Mouse (Mus musculus) E14TG2a.4 (cell line): ENCODE measurements around the gene Timeless.

Experiments
- H3K27me3 ChIP-seq: 2 replicates; pipeline ENCODE4 v1.6.1; 2014; ENCODE audit warnings: low read length, control low read depth; ENCODE audit not compliant: insufficient read depth
- H3K36me3 ChIP-seq: 2 replicates; pipeline ENCODE4 v1.6.1; 2014; ENCODE audit warnings: low read length, control low read depth; ENCODE audit not compliant: insufficient read depth
- H3K4me1 ChIP-seq: replicated peaks from 2 replicates; pipeline ENCODE4 v1.6.1; 2014; ENCODE audit warnings: low read depth, low read length, control low read depth
- H3K4me3 ChIP-seq: replicated peaks from 2 replicates; pipeline ENCODE4 v1.5.1; 2014; ENCODE audit warnings: mild to moderate bottlenecking, low read length
- H3K9me3 ChIP-seq: 2 replicates; pipeline ENCODE4 v1.6.1; 2014; ENCODE audit warnings: low read length, control low read depth
- CTCF ChIP-seq: conservative IDR thresholded peaks from 2 replicates; pipeline ENCODE4 v1.5.1; 2014; ENCODE audit warnings: low read length
- NANOG ChIP-seq: IDR thresholded peaks from 2 replicates; pipeline ENCODE4 v1.6.1; 2014; ENCODE audit warnings: borderline replicate concordance, low read length, mixed read lengths
- POU5F1 ChIP-seq: IDR thresholded peaks from 2 replicates; pipeline ENCODE4 v1.6.1; 2014; ENCODE audit warnings: low read length, borderline replicate concordance

Gene Timeless

GRCm38 (mm10) chr10:128193113-128193512 lies 38.8 kb upstream of the Timeless start:
- Histone ChIP-seq H3K4me1 (peaks cover 24% of the 10 kb centered on the region), H3K36me3 (no peaks in the 10 kb centered on the region), H3K27me3 (peaks cover 10% of the 10 kb centered on the region), H3K4me3 (no peak overlapping the region), H3K9me3 (no peaks in the 10 kb centered on the region)
- no peak for TF ChIP-seq NANOG
- TF ChIP-seq POU5F1, result no peak
- no peak for TF ChIP-seq CTCF

GRCm38 (mm10) chr10:128194024-128194550 lies 37.8 kb upstream of the Timeless start, which contains the start of gene Gls2:
Gene Gls2 (plus strand): TSS chr10:128194457.
- peaks cover 28% of the 10 kb centered on the region for H3K4me1 ChIP-seq
- peaks cover 2% of the 10 kb centered on the region for H3K36me3 ChIP-seq
- H3K4me3 ChIP-seq, result peak within 1 kb of the TSS; percentile 97
- peaks cover 10% of the 10 kb centered on the region for H3K27me3 ChIP-seq
- no peaks in the 10 kb centered on the region for H3K9me3 ChIP-seq
- TF ChIP-seq NANOG (no peak), POU5F1 (no peak), CTCF (no peak)

GRCm38 (mm10) chr10:128194551-128195461 lies 37.1 kb upstream of the Timeless start:
- Histone ChIP-seq H3K4me1 (peaks cover 32% of the 10 kb centered on the region), H3K4me3 (peak overlapping the region; percentile 97), H3K27me3 (peaks cover 10% of the 10 kb centered on the region), H3K36me3 (peaks cover 9% of the 10 kb centered on the region), H3K9me3 (no peaks in the 10 kb centered on the region)
- TF ChIP-seq CTCF (no peak), NANOG (no peak), POU5F1 (no peak)

- Histone ChIP-seq H3K9me3 (no peaks in the 10 kb centered on the region), H3K27me3 (no peaks in the 10 kb centered on the region), H3K4me3 (no peak overlapping the region), H3K36me3 (peaks cover 52% of the 10 kb centered on the region), H3K4me1 (peaks cover 55% of the 10 kb centered on the region)
- TF ChIP-seq POU5F1, result no peak
- no peak for TF ChIP-seq NANOG
- TF ChIP-seq CTCF, result no peak
Measured at GRCm38 (mm10) chr10:128201856-128202255, 30.0 kb upstream of the Timeless start.

GRCm38 (mm10) chr10:128204941-128205340 lies 26.9 kb upstream of the Timeless start:
- H3K4me1 ChIP-seq, result peaks cover 59% of the 10 kb centered on the region
- peak overlapping the region; percentile 45 for H3K4me3 ChIP-seq
- no peaks in the 10 kb centered on the region for H3K9me3 ChIP-seq
- H3K36me3 ChIP-seq, result peaks cover 73% of the 10 kb centered on the region
- no peaks in the 10 kb centered on the region for H3K27me3 ChIP-seq
- TF ChIP-seq POU5F1, result no peak
- TF ChIP-seq NANOG, result no peak
- TF ChIP-seq CTCF, result no peak

GRCm38 (mm10) chr10:128208326-128208725 lies 23.5 kb upstream of the Timeless start:
- no peak for TF ChIP-seq POU5F1
- TF ChIP-seq CTCF, result no peak
- TF ChIP-seq NANOG, result no peak
- no peaks in the 10 kb centered on the region for H3K9me3 ChIP-seq
- peaks cover 2% of the 10 kb centered on the region for H3K27me3 ChIP-seq
- peaks cover 62% of the 10 kb centered on the region for H3K36me3 ChIP-seq
- H3K4me1 ChIP-seq, result peaks cover 67% of the 10 kb centered on the region
- H3K4me3 ChIP-seq, result no peak overlapping the region

- H3K27me3 ChIP-seq, result peaks cover 10% of the 10 kb centered on the region
- H3K4me3 ChIP-seq, result no peak overlapping the region
- peaks cover 62% of the 10 kb centered on the region for H3K36me3 ChIP-seq
- H3K4me1 ChIP-seq, result peaks cover 59% of the 10 kb centered on the region
- no peaks in the 10 kb centered on the region for H3K9me3 ChIP-seq
- TF ChIP-seq POU5F1 (no peak), NANOG (no peak), CTCF (no peak)
Measured at GRCm38 (mm10) chr10:128209311-128210009, 22.4 kb upstream of the Timeless start.

- Histone ChIP-seq H3K4me3 (peak overlapping the region; percentile 93), H3K36me3 (peaks cover 57% of the 10 kb centered on the region), H3K27me3 (peaks cover 14% of the 10 kb centered on the region), H3K4me1 (peaks cover 52% of the 10 kb centered on the region), H3K9me3 (no peaks in the 10 kb centered on the region)
- no peak for TF ChIP-seq NANOG
- TF ChIP-seq POU5F1, result no peak
- TF ChIP-seq CTCF, result no peak
Measured at GRCm38 (mm10) chr10:128210131-128210530, 21.7 kb upstream of the Timeless start.
